Mouse (Mus musculus) forebrain, embryonic 12.5 days (tissue): ENCODE measurements around the gene Iqcb1. TPM values are rescaled to one million over a fixed set of nuclear protein-coding genes. Genes with fewer than 3 reads are reported as not detected.

Experiments used
- ATAC-seq: fragments of 200-750 bp; cut with Nextera tagmentation; 2 replicates; pipeline ENCODE4 v1.8.0; 2017; ENCODE audit warnings: moderate TSS enrichment; ENCODE audit not compliant: low FRiP score
- H3K27ac ChIP-seq: fragments of 300-500 bp; sonication (generic); 2 replicates; pipeline ENCODE4 v1.5.1; 2016; ENCODE audit warnings: mild to moderate bottlenecking
- H3K27me3 ChIP-seq: fragments of 300-500 bp; sonication (generic); 2 replicates; pipeline ENCODE4 v1.6.1; 2016; ENCODE audit warnings: mild to moderate bottlenecking
- H3K36me3 ChIP-seq: fragments of 300-500 bp; sonication (generic); replicated peaks from 2 replicates; pipeline ENCODE4 v1.6.1; 2016; ENCODE audit warnings: mild to moderate bottlenecking
- H3K4me1 ChIP-seq: fragments of 300-500 bp; sonication (generic); 2 replicates; pipeline ENCODE4 v1.6.1; 2016
- H3K4me2 ChIP-seq: fragments of 300-500 bp; sonication (generic); 2 replicates; pipeline ENCODE4 v1.6.1; 2016; ENCODE audit warnings: mild to moderate bottlenecking, moderate library complexity
- H3K4me3 ChIP-seq: fragments of 300-500 bp; sonication (generic); replicated peaks from 2 replicates; pipeline ENCODE4 v1.5.1; 2016; ENCODE audit warnings: mild to moderate bottlenecking
- H3K9ac ChIP-seq: fragments of 300-500 bp; sonication (generic); 2 replicates; pipeline ENCODE4 v1.6.1; 2016; ENCODE audit warnings: mild to moderate bottlenecking
- H3K9me3 ChIP-seq: fragments of 300-500 bp; sonication (generic); 2 replicates; pipeline ENCODE4 v1.6.1; 2016
- WGBS: fragments of 180-500 bp; shearing (Covaris S2); methylation state at CpG from one replicate; pipeline ENCODE4 v1.1.7; 2016; 5-methylcytosine and 5-hydroxymethylcytosine counted together
- microRNA-seq: library from miRNA; unstranded; fragments of <30 nt; microRNA quantifications from one replicate; pipeline ENCODE4, GENCODE M21; 2017
- polyA plus RNA-seq: library from polyadenylated mRNA; unstranded; fragments of >200 nt; fragmentation: Nextera tagmentation; extraction: Ambion mirVana; gene quantifications from 2 replicates; pipeline ENCODE4 v1.2.1, GENCODE M21; 2016

The Iqcb1 gene
- polyA plus RNA-seq, 1 experiment from 2014 or later = 66.3 TPM

DNA sequence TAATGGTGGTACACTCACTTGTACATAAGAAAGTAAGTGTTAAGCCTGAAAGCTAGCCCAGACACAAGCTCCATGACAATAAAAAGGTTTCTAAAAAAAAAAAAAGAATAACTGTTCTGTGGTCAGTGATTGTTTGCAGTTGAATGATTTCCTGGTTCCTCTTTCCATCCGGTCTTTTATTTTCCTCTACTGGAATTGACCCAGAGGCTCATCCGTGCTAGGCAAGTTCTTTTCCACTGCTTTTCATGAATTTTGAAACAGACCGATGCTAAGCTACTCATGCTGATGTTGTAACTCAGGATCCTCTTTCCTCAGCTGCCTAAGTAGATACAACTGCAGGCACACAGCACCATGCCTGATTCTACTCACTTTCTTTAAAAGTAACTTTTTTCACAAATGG, 92.2 kb downstream of the Iqcb1 start:
- no peak for ATAC-seq
- Histone ChIP-seq H3K4me2 (no peak overlapping the region), H3K9me3 (no peaks in the 10 kb centered on the region), H3K9ac (no peak overlapping the region), H3K27ac (no peak overlapping the region), H3K27me3 (no peaks in the 10 kb centered on the region), H3K4me3 (no peak overlapping the region), H3K36me3 (peaks cover 42% of the 10 kb centered on the region), H3K4me1 (no peaks in the 10 kb centered on the region)
- 92% methylated on average over 3 of the region's 3 CpGs for WGBS

DNA sequence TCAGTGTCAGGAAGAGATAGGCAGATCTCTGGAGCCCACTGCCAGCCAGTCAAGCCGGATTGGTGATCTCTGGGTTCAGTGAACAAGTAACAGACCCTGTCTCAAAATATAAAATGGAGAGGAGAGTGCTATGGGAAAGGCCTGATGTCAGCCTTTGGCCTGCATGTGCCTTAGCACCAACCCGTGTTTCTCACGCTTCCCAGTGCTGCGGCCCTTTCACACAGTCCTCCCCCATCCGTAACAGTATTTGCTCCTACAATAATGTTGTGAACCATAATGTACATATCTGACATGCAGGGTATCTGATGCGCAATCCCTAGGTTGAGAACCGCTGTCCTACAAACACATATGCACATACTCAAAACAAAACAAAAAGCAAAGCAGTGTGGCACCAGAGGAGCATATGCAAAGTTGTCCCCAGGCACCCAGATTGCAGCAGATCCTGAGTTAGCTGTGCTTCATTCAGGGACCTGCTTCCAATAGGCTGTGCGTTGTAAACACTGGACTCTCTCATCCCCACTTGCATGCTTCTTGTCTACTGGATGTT, 93.0 kb downstream of the Iqcb1 start:
- Histone ChIP-seq H3K36me3 (peaks cover 42% of the 10 kb centered on the region), H3K9me3 (no peaks in the 10 kb centered on the region), H3K27me3 (no peaks in the 10 kb centered on the region), H3K27ac (no peak overlapping the region), H3K4me1 (no peaks in the 10 kb centered on the region), H3K9ac (no peak overlapping the region), H3K4me3 (no peak overlapping the region), H3K4me2 (no peak overlapping the region)
- WGBS = 90% methylated on average over 8 of the region's 8 CpGs
- no peak for ATAC-seq

DNA sequence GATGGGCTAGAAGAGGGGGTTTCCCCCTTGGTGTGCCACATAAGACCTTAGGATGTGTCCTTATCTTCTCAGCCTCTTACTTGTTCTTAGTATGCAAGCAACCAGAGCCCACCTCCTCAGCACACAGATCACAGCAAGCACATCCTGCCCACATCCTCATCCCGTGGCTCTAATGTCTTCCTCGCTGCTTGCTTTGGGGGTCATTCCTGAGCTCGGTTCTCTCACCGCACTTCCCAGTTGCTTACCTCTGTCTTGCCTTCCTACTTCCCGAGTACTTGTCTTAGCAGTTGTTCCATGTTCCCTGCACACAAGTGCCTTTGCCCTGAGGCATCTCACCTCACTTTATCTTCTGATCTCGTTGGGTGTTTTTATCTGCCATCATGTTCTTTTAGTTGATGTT, 93.8 kb downstream of the Iqcb1 start:
- Histone ChIP-seq H3K36me3 (peaks cover 43% of the 10 kb centered on the region), H3K4me3 (no peak overlapping the region), H3K4me1 (no peaks in the 10 kb centered on the region), H3K27ac (no peak overlapping the region), H3K9me3 (no peaks in the 10 kb centered on the region), H3K9ac (no peak overlapping the region), H3K4me2 (no peak overlapping the region), H3K27me3 (no peaks in the 10 kb centered on the region)
- no peak for ATAC-seq
- 93% methylated on average over 6 of the region's 6 CpGs for WGBS

Small RNAs within 50 kb of the gene (microRNA-seq; reads per million reads assigned to microRNA genes)
- not detected for gene Gm22617

Other genes starting within 250 kb of the Iqcb1 start
- gene Cd86, start 162.3 kb upstream of the Iqcb1 start, polyA plus RNA-seq = 0.68 and 1.3 TPM in 2 replicates
- 0.51 and 1.0 TPM in 2 replicates for gene Ildr1, start 134.4 kb upstream of the Iqcb1 start, polyA plus RNA-seq
- gene Slc15a2, start 43.4 kb upstream of the Iqcb1 start, polyA plus RNA-seq = 4.1 and 4.9 TPM in 2 replicates
- 0.59 and 0.98 TPM in 2 replicates for gene Eaf2, start 46.6 kb downstream of the Iqcb1 start, polyA plus RNA-seq
- 74.7 and 91.1 TPM in 2 replicates for gene Golgb1, start 46.8 kb downstream of the Iqcb1 start, polyA plus RNA-seq
- gene Hcls1, start 106.6 kb downstream of the Iqcb1 start, polyA plus RNA-seq = 1.0 and 1.7 TPM in 2 replicates
- gene Fbxo40, start 162.1 kb downstream of the Iqcb1 start, polyA plus RNA-seq = 0.22 TPM in 1 of 2 replicates, not detected in the other
- gene Polq, start 183.4 kb downstream of the Iqcb1 start, polyA plus RNA-seq = 12.9 and 15.5 TPM in 2 replicates